Mouse (Mus musculus) kidney, adult 9 months (tissue): Measurements from ENCODE around the gene Hist1h4c.
"Not testable (repeated sequence)": the region's sequence is repeated elsewhere in the genome, so short reads cannot be mapped to it uniquely, and the experiment has no call there.

Experiments
- DNase-seq: peaks from one replicate; pipeline ENCODE4 v3.0.0; 2022

Gene Hist1h4c

DNA sequence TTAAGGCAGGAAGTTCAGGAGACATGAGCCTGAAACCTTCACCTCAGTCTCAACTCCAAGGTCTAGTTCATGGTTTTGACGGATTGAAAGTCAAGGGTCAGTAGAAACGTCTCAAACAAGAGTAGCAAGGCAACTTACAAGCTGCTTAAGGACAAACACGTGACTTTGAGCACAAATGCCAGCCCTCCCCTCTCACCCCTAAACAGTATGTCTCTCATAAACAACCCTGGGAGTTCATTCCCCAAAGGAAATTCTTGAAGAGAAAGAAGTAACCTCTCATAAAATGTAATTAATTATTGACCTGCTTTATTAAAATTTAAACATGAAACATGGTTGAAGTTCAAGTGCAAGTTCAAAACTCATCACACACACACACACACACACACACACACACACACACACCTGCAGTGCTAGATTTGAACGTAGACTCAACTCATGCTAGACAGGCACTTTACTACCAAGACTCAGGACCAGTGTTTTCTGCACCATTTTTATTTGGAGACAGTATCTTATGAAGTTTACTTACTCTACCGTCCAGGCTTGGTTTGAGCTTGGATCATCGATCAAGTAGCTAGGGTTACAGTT lies 4.3 kb downstream of the Hist1h4c start:
- DNase-seq, result peak; percentile 92

DNA sequence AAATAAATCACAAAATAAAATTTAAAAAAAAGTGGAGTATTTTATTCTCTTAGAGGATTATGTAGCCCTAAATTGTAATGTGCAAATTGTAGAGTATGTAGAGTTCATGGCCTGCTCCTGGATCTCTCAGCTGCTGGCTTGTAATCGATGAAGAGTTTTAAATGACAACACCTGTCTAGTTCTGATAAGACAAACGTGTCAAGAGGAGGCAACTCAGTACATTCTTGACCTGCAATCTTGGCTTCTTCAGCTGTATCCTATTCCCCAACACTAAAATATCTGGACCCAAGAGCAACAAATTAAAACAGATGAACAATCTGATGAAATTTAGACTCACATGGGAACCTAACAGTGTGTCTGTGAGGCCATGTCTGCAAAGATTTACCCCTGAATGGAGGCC lies 8.8 kb downstream of the Hist1h4c start:
- no peak for DNase-seq

DNA sequence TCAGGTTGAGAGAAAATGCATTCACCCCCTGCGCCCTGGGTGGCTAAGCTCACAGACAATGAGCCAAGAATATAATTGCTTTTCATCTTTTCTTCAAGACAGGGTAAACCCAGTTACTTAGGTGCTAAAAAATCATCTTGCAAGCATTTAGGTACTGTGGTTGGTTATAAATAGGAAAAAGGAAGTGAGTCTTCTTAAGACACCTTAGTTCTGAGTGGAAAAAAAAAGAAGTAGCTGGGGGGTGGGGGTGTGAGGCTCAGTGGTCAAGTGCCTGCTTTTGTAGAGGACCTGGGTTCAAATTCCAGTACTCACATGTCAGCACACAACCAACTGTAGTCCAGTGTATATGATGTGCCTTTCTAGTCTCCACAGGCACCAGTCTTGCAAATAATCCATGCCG lies 9.3 kb downstream of the Hist1h4c start:
- DNase-seq, result no peak

DNA sequence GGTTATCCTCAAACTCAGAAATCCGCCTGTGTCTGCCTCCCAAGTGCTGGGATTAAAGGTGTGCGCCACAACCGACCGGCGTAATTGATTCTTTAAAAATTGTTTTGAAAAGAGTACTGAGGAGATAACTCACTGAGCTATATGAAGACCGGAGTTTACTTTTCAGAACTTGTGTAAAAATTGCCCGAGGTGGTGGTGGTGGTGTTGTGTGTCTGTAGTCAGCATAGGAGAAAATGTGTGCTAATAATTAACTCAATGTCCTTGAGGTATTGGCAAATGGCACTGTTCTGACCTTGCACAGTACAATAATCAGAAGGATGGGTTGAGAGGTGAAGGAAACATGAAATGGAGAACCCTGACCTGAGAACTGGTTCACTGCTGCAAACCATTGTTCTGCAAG lies 10.3 kb downstream of the Hist1h4c start:
- DNase-seq, result peak; percentile 68

DNA sequence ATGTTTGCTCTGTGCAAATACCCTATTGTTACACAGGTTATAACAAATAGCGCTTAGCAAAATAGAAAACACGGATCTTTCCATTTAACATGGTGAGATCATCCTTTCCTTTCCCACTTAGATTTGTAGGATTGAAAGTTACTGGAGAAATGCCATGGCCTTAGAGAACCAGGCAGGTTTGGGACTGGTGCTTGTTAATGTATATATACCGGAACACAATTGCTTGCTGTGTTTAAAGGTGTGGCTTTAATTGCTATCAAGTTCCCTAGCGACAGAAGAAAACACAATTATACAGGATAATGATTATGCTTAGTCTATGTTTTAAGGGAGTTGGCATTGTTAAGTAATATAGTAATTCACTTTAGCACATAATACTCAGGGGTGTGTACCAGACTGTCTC lies 11.1 kb downstream of the Hist1h4c start:
- no peak for DNase-seq

DNA sequence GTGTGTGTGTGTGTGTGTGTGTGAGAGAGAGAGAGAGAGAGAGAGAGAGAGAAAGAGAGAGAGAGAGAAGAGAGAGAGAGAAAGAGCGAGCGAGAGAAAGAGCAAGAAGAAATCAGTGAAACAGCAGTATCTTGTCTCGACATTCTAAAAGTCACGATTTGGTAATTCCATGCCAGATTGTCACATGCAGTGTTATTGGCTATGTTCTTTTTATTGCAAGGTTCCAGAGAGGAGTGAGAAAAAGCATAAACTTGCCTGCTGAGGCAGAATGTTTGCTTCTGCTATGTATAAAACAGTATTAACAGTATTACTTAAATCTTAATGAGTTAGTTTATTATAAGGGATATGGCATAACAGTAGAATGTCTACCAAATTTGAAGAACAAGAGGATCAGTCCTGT lies 12.3 kb downstream of the Hist1h4c start:
- DNase-seq, result no peak

DNA sequence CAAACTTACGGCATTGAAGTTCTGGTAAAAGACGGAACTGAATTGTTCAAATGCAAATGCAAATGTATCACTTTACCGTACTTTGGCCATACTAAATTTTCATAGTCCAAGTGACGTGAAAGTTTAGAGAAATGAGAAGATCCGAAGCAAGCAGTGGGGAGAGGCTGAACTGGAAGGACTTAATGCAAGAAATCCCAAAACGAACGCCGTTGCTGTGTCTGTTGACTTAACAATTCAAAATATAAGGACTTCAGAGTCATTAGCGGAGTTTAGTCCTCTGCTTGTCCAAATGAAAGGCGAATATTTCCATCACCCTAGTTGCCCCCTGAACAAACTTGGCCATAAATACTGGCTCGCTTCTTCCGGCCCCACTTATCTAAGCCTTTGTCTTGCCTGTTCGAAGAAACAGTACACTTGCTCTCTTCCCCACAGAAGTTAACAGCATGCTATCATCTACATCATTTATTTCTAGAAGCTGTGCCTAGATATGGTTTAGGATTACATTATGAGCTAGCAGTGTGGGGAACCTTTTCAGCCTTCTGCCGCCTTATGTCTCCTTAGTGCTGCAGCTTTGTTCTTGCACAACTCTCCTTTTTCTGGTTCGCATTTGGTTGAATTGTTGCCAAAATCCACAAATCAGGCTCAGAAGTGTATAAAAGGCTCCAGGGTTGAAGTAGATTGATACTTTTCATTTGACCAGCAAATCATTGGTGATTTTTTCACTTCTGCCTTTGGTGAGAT lies 13.0 kb downstream of the Hist1h4c start:
- DNase-seq, result peak; percentile 52

DNA sequence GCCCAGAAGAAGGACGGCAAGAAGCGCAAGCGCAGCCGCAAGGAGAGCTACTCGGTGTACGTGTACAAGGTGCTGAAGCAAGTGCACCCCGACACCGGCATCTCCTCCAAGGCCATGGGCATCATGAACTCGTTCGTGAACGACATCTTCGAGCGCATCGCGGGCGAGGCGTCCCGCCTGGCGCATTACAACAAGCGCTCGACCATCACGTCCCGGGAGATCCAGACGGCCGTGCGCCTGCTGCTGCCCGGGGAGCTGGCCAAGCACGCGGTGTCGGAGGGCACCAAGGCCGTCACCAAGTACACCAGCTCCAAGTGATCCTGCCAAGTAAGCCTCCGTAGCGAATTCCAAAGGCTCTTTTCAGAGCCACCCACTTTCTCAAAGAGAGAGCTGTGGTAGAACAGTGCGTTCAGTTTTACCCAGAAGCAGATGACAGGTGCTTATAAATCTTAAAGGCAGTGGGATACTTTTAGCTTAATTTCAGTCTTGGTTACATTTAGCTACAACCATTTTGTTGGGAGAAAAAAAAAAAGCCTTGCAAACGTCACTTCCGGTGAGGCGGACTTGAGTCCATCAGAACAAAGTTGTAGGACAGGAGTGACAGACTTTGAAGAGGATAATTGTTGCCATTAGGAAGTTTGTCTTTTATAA lies 13.8 kb downstream of the Hist1h4c start:
- DNase-seq, result peak; percentile 83

DNA sequence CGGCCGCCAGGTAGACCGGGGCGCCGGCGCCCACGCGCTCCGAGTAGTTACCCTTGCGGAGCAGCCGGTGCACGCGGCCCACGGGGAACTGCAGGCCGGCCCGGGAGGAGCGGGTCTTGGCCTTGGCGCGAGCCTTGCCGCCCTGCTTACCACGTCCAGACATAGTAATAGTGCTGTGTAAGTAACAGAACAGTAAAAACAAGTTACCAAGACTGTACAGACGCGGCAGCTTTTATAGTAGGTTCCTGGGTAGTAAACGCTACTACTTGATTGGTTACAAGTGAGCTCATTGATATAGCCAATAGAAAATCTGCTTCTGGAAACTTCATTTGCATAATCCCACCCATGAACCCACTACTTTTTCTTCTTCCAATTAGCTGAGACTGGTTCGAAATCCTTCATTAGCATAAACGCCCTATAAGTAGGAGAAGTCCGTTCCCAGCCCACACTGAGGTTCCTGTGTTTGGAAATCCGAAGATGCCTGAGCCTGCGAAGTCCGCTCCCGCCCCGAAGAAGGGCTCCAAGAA lies 14.4 kb downstream of the Hist1h4c start, which contains the start of the genes Hist1h2ac and Hist1h2bc:
Gene Hist1h2ac, minus strand, starts transcription at position 194 of the 527 bp plus-strand sequence.
Gene Hist1h2bc, plus strand, starts transcription at position 445 of the 527 bp plus-strand sequence.
- peak; percentile 97 for DNase-seq

DNA sequence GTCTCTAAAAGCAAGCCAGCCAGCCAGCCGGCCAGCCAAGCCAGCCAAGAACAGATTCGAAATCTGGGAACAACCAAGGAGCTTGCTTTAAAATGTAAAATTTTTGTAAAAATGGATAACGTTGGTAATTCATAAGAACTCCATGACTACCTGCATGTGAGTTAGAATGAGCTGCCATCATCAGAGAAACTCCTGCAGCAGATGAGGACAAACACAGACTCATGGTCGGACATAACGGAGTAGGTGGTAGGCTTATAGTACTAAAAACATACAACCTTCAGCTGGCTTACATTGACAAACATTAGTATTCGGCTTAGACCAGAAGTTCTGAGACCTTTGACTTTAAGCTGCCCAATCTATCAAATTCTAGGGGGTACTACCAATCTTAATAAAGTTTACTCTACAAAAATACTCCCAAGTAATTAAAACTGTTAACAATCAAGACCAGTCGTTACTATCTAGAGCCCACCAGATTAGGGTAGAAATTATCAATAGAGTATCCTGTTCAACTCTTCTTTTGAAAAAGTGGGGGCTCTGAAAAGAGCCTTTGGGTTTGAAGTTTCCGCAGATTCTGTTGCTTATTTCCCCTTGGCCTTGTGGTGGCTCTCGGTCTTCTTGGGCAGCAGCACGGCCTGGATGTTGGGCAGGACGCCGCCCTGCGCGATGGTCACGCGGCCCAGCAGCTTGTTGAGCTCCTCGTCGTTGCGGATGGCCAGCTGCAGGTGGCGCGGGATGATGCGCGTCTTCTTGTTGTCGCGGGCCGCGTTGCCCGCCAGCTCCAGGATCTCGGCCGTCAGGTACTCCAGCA lies 15.1 kb downstream of the Hist1h4c start:
- DNase-seq, result not testable (repeated sequence)

DNA sequence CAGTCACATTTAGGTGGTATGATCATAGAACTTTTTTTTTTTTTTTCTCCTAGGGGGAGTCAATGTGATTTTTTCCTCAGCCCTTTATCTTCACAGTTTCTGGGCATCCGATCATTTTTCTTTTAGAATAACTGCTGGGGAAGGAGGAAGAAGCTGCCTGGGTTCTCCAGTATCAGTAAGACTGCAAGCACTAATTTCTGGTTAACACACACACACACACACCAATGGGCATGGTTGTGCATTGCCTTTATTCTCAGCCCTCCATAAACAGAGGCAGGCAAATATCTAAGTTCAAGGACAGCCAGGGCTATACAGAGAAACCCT lies 15.7 kb downstream of the Hist1h4c start:
- no peak for DNase-seq

DNA sequence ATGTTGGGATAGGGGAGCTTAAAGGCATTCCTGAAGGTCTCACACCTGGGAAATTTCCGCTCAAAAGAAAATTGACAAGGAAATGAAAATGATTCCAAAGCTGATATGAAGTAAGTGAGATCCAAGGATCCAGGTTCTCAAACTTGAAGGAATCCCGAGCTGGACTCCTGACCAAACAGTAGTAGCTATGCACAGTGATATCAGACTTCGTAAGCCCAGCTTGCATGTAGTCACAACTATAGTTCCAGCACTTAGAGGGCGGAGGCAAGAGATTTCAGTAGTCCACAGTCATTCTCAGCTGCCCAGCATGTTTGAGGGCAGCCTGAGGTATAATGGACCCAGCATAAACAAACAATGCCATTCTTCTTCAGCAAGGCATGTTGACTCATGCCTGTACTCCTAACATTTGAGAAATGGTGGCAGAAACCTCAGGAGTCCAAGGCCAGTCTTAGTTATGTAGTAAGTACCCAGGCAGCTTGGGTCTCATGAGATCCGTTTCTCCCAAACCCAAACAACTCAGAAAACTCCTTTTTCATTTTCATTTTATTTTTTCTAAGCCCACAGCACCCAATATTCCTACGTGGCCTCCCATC lies 16.2 kb downstream of the Hist1h4c start:
- no peak for DNase-seq

DNA sequence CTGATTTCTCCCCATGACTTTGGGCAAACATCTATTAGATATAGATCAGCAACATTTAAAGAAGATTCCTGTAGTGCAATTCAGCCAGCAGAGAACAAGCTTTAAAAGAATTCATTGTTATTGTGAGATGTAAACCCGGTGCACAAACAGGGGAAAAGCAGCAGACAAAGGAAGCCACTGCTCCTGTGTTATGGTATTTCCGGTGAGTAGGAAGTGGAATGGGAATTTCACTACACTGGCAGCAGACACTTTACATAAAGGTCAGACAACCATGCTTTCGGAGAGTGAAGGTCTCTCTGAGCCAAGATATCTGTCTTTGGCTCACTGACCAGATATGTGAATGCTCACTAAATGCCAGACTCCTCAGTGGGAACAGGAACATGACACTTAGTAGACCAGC lies 35.7 kb downstream of the Hist1h4c start:
- no peak for DNase-seq

DNA sequence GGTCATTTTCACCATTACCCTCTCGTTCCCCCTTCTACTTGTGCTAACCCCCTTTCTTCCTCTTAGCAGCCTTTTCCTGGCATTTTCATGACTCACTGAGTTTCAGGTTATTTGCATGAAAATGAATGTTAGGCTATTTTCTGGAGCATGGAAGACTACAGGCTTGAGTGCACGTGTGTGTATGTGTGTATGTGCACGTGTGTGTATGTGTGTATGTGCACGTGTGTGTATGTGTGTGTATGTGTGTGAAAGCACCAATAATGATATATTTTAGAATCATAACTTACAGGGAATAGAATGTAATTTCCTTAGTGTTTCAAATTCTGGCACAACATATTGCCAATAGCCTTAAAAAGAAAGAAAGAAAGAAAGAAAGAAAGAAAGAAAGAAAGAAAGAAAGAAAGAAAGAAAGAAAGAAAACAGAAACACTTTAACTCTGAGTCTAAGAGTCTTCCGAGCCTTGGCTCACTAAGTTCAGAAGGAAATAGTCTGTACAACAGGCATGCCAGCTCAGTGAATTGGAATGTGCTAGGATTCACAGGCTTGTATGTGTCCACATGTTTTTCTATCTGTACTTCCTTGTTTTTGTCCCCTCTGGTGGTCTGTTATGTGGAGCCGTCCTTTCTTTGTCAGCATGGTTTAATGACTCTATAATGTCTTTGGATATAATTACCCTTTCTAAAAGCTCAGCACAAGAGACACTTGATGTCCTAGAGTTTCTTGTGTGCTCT lies 38.5 kb downstream of the Hist1h4c start:
- DNase-seq, result no peak
